Mouse (Mus musculus) forebrain, embryonic 16.5 days (tissue): ENCODE data around the gene Plcd4. TPM values are rescaled to one million over a fixed set of nuclear protein-coding genes. Genes with fewer than 3 reads are reported as not detected.
"Not testable (repeated sequence)": the region's sequence is repeated elsewhere in the genome, so short reads cannot be mapped to it uniquely, and the experiment has no call there.

Source experiments
- ATAC-seq: fragments of 200-750 bp; cut with Nextera tagmentation; 2 replicates; pipeline ENCODE4 v1.8.0; 2017; ENCODE audit warnings: mild to moderate bottlenecking, moderate library complexity
- H3K27ac ChIP-seq: fragments of 300-500 bp; sonication (generic); 2 replicates; pipeline ENCODE4 v1.5.1; 2014; ENCODE audit warnings: low read length, control low read depth
- H3K27me3 ChIP-seq: fragments of 300-500 bp; sonication (generic); replicated peaks from 2 replicates; pipeline ENCODE4 v1.6.1; 2014; ENCODE audit warnings: low read length; ENCODE audit not compliant: control insufficient read depth, insufficient read depth
- H3K36me3 ChIP-seq: fragments of 300-500 bp; sonication (generic); 2 replicates; pipeline ENCODE4 v1.6.1; 2014; ENCODE audit not compliant: control insufficient read depth, insufficient read depth
- H3K4me1 ChIP-seq: fragments of 300-500 bp; sonication (generic); replicated peaks from 2 replicates; pipeline ENCODE4 v1.6.1; 2014; ENCODE audit warnings: low read length; ENCODE audit not compliant: control insufficient read depth, insufficient read depth
- H3K4me2 ChIP-seq: fragments of 300-500 bp; sonication (generic); 2 replicates; pipeline ENCODE4 v1.6.1; 2014; ENCODE audit warnings: mild to moderate bottlenecking, low read length, control low read depth
- H3K4me3 ChIP-seq: fragments of 300-500 bp; sonication (generic); replicated peaks from 2 replicates; pipeline ENCODE4 v1.5.1; 2014; ENCODE audit warnings: mild to moderate bottlenecking, low read length, control low read depth
- H3K9ac ChIP-seq: fragments of 300-500 bp; sonication (generic); replicated peaks from 2 replicates; pipeline ENCODE4 v1.6.1; 2014; ENCODE audit warnings: low read depth, low read length, control low read depth
- H3K9me3 ChIP-seq: fragments of 300-500 bp; sonication (generic); 2 replicates; pipeline ENCODE4 v1.6.1; 2016; ENCODE audit warnings: low read length; ENCODE audit not compliant: control insufficient read depth
- WGBS: fragments of 180-500 bp; shearing (Covaris S2); extraction: QIAGEN DNeasy Blood & Tissue Kit; methylation state at CpG from one replicate; pipeline ENCODE4 v1.1.7; 2014; 5-methylcytosine and 5-hydroxymethylcytosine counted together
- polyA plus RNA-seq: library from polyadenylated mRNA; unstranded; fragments of >200 nt; fragmentation: Nextera tagmentation; extraction: Ambion mirVana; gene quantifications from 2 replicates; pipeline ENCODE4 v1.2.1, GENCODE M21; 2015

Plcd4 gene
- polyA plus RNA-seq = 4.0 and 4.8 TPM in 2 replicates

DNA sequence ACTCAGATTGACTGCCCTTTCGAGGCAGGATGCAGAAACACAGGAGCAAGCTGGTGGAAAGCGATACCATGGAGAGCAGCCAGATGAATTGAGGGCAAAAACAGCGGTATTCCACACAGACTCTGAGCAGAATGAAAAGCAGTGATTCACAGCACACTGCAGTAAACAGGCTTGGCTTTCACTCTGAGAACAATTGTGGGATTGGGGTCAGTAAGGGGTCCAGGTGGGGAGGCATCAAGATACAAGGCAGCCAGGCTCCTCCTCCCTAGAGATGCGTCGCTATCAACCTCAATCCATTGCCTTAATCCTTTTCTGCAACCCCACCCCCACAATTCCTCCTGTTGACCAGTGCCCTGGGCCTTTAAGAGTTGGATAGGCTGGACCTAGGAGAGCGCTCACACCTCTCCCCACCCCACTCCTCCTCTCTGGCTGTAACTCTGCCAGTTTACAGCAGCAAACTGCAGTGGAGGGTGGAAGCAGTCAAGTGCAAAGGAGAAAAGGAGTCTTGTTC lies at the start of gene Plcd4:
TSS of gene Plcd4 (plus strand) at position 438 of the 511 bp plus-strand sequence.
- peak; percentile 83 for ATAC-seq
- peak within 1 kb of the TSS; percentile 42 for H3K4me2 ChIP-seq
- WGBS = 2% methylated on average over 6 of the region's 6 CpGs

DNA sequence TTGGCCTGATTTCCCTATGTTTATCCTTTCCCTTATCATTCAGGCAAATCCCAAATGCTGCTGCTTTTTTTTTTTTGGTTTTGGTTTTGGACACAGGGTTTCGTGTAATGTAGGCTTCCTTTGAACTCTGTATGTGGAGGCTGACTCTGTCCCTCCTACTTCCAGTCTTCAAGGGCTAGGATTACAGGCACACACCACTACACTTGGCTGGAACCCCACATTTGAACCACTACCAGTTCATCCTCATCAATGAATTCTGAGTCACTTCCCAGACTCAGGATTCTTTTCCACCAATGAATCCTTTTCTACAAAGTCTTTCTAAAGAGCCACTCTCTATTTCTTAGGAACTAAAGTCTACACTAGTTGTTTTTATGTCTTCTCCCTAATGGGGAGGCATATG lies 41.6 kb upstream of the Plcd4 start:
- ATAC-seq = no peak
- 82% methylated on average over 1 of the region's 1 CpGs for WGBS
- Histone ChIP-seq H3K4me1 (peaks cover 10% of the 10 kb centered on the region), H3K9ac (no peak overlapping the region), H3K36me3 (no peaks in the 10 kb centered on the region), H3K27ac (no peak overlapping the region), H3K9me3 (no peaks in the 10 kb centered on the region), H3K27me3 (no peaks in the 10 kb centered on the region), H3K4me3 (no peak overlapping the region), H3K4me2 (no peak overlapping the region)

More for the DNA sequence above, at the start of gene Plcd4:
- H3K4me1 ChIP-seq = peaks cover 15% of the 10 kb centered on the region
- H3K9ac ChIP-seq = peak within 1 kb of the TSS; percentile 36; the same call in 1 of the 2 replicates
- no peaks in the 10 kb centered on the region for H3K27me3 ChIP-seq
- no peaks in the 10 kb centered on the region for H3K36me3 ChIP-seq
- H3K4me3 ChIP-seq = peak within 1 kb of the TSS; percentile 20
- no peaks in the 10 kb centered on the region for H3K9me3 ChIP-seq
- H3K27ac ChIP-seq = peak within 1 kb of the TSS; percentile 24; the same call in 1 of the 2 replicates

DNA sequence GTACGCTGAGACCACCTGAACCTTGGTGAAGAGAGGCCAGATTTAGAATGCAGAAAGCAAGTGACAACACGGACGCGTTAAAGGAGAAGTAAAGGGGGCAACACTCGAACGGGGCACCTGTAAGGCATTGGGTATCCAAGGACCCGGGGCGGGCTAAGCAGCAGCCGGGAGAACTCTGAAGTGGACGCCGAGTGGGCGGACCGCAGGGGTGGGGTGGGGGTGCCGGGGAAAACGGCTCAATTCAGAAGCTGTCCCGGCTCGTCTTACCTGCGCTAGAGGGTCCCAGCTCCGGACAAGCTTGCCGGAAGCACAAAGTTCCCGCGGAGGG lies 37.3 kb upstream of the Plcd4 start:
- Histone ChIP-seq H3K4me1 (peaks cover 27% of the 10 kb centered on the region), H3K27me3 (no peaks in the 10 kb centered on the region), H3K4me3 (peak overlapping the region; percentile 92), H3K9ac (peak overlapping the region; percentile 66), H3K4me2 (peak overlapping the region; percentile 91), H3K27ac (0 out of 2 replicates have a peak overlapping the region, but pooled peaks have one; percentile 43), H3K36me3 (no peaks in the 10 kb centered on the region), H3K9me3 (no peaks in the 10 kb centered on the region)
- under 1% methylated on average over 22 of the region's 22 CpGs for WGBS
- no peak for ATAC-seq

DNA sequence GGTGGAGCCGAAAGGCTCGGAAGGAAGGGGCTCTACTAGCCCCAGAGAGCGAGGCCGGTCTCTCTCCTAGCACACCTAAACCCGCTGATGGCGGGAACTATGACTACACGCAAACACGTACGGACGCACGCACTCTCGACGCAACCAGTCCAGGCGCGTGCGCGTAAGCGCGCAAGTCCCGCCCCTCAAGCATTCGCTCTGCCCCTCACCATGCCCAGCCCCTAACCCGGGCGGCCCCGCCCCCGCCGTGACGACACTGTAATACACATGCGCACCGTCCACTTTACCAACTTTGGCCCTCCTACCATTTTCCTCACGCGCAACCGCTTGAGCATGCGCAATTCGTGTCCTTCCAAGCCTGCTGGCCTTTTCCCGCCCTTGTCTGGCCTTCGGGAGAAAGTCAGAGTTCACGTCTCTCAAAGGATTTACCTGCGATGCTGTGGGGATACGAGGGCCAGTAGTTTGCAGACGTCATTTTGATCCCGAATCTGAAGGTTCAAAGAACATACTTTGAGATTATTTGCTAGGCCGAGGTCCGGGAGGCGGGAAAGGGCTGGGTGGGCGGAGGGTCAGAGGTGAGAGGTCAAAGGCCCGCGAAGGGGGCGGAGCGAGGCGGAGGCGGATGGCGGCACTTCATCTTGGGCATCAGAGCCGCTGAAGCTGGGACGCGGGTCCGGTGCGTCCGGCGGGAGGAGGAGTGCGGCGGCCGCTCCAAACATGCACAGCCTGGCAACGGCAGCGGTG lies 36.8 kb upstream of the Plcd4 start, which contains the start of gene Cnot9:
TSS of gene Cnot9 (plus strand) at position 338 of the 744 bp plus-strand sequence.
- Histone ChIP-seq H3K9me3 (no peaks in the 10 kb centered on the region), H3K36me3 (no peaks in the 10 kb centered on the region), H3K4me2 (peak within 1 kb of the TSS; percentile 91), H3K4me3 (peak within 1 kb of the TSS; percentile 92), H3K27ac (peak within 1 kb of the TSS; percentile 77), H3K27me3 (no peaks in the 10 kb centered on the region), H3K4me1 (peaks cover 27% of the 10 kb centered on the region), H3K9ac (peak within 1 kb of the TSS; percentile 78)
- 0% methylated on average over 63 of the region's 64 CpGs for WGBS
- ATAC-seq = peak; percentile 99

DNA sequence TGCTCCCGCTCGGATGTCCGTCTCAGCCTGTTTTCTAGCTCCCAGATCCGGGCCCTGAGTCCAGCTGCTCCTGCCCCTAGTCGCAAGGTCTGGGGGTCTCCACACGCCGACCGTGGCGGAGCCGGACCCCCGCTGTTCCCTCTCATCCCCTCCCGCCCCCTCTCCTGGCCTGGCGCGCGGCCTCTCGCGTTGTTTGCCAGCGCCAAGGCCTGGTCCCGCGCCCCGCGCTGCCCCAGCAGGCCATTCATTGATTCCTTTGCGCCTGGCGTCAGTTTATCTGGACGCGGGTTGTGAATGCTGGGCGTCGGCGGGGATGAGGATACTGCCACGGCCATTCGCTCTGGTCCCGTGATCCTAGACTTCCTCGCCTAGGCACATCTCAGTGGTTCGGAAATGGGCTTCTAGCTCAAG lies 36.2 kb upstream of the Plcd4 start:
- ATAC-seq = no peak; the same call in 1 of the 2 replicates
- H3K9me3 ChIP-seq = no peaks in the 10 kb centered on the region
- peak overlapping the region; percentile 77 for H3K27ac ChIP-seq
- no peaks in the 10 kb centered on the region for H3K36me3 ChIP-seq
- H3K27me3 ChIP-seq = no peaks in the 10 kb centered on the region
- peak overlapping the region; percentile 92 for H3K4me3 ChIP-seq
- peak overlapping the region; percentile 73 for H3K4me2 ChIP-seq
- H3K4me1 ChIP-seq = peaks cover 27% of the 10 kb centered on the region
- WGBS = under 1% methylated on average over 34 of the region's 34 CpGs
- H3K9ac ChIP-seq = peak overlapping the region; percentile 78

DNA sequence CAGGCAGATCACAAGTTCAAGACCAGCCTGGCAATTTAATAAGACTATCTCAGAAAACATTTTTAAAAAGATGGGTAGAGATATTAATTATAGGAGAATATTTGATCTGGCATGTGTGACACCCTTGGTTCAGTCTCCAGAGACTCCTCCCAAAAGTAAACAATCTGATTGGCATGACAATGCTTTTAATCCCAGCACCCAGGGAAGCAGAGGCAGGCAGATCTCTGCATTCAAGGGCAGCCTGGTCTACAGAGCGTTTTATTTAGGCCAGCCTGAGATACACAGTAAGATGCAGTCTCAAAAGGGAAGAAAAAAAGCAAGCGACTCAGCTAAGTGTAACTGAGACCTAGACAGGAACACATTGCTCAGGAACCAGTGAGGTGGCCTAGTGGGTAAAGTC lies 34.9 kb upstream of the Plcd4 start:
- H3K4me2 ChIP-seq = peak overlapping the region; percentile 73; the same call in 1 of the 2 replicates
- no peak overlapping the region for H3K27ac ChIP-seq
- no peak for ATAC-seq
- H3K9me3 ChIP-seq = no peaks in the 10 kb centered on the region
- no peak overlapping the region for H3K9ac ChIP-seq
- WGBS = 92% methylated on average over 2 of the region's 2 CpGs
- peaks cover 27% of the 10 kb centered on the region for H3K4me1 ChIP-seq
- H3K36me3 ChIP-seq = no peaks in the 10 kb centered on the region
- H3K4me3 ChIP-seq = no peak overlapping the region
- no peaks in the 10 kb centered on the region for H3K27me3 ChIP-seq

DNA sequence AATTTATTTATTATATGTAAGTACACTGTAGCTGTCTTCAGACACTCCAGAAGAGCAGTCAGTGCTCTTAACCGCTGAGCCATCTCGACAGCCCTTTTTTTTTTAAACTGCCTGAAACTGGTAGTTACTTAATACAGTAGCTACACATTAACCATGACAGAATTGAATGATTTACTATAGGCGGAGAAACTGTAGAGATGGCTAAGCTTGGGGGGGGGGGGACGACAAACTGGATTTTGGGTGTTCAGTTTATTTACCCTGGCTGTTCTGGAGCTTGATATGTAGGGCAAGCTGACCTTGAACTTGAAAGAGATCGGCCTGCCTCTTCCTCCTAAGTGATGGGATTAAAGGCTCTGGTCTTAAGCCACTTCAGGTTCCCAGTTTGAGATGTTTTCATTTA lies 31.4 kb upstream of the Plcd4 start:
- peaks cover 17% of the 10 kb centered on the region for H3K4me1 ChIP-seq
- ATAC-seq = no peak
- no peak overlapping the region for H3K27ac ChIP-seq
- H3K9me3 ChIP-seq = no peaks in the 10 kb centered on the region
- no peak overlapping the region for H3K4me2 ChIP-seq
- WGBS = 97% methylated on average over 5 of the region's 5 CpGs
- H3K9ac ChIP-seq = no peak overlapping the region
- H3K4me3 ChIP-seq = no peak overlapping the region
- H3K27me3 ChIP-seq = no peaks in the 10 kb centered on the region
- H3K36me3 ChIP-seq = no peaks in the 10 kb centered on the region

DNA sequence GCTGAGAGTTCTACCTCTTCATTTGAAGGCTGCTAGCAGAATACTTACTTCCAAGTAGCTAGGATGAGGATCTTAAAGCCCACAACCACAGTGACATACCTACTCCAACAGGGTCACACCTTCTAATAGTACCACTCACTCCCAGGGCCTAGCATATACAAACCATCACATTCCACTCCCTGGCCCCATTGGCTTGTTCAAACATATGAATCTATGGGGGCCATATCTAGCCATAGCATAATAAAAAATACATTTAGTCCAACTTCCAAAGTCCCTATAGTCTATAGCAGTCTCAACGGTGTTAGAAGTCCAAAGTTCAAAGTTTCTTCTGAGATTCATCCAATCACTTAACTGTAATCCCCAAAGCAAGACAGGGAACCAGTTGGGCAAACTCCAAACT lies 29.7 kb upstream of the Plcd4 start:
- not testable (repeated sequence) for H3K4me2 ChIP-seq, H3K4me3 ChIP-seq, H3K27me3 ChIP-seq, H3K9ac ChIP-seq, H3K9me3 ChIP-seq, H3K36me3 ChIP-seq, H3K27ac ChIP-seq, ATAC-seq, H3K4me1 ChIP-seq
- WGBS = 97% methylated on average over 1 of the region's 1 CpGs

DNA sequence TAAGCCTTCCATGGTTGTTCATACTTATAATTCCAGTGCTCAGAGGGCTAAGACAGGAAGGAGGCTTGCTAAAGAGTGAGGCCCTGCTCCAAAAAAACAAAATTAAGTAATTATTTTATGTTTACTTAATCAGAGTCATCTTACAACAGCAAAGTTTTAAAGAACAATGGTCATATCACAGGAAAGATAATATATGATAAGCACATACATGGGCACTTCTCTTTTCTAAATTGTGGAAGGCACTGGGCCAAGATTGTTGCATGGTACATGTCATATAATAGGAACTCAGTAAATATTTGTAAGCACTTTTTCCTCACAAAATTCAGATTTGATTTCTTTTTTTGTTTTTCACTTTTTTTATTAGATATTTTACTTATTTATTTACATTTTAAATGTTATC lies 22.8 kb upstream of the Plcd4 start:
- Histone ChIP-seq H3K27ac (no peak overlapping the region), H3K9ac (no peak overlapping the region), H3K9me3 (no peaks in the 10 kb centered on the region), H3K36me3 (peaks cover 17% of the 10 kb centered on the region), H3K4me2 (no peak overlapping the region), H3K4me1 (no peaks in the 10 kb centered on the region), H3K27me3 (no peaks in the 10 kb centered on the region), H3K4me3 (no peak overlapping the region)
- no peak for ATAC-seq
